Mouse (Mus musculus) cerebral cortex, adult 2 months (tissue): ENCODE measurements around the gene Stard13.

Experiments used
- WGBS: fragments of 180-500 bp; shearing (Covaris S2); methylation state at CpG from one replicate; pipeline ENCODE4 v1.1.7; 2018; 5-methylcytosine and 5-hydroxymethylcytosine counted together

The Stard13 gene

GRCm38 (mm10) chr5:151228367-151229005 is 5.2 kb downstream of the Stard13 start:
- WGBS = 69% methylated on average over 13 of the region's 13 CpGs

- WGBS = 76% methylated on average over 4 of the region's 4 CpGs
These were observed 9.8 kb downstream of the Stard13 start for GRCm38 (mm10) chr5:151223696-151224366.

GRCm38 (mm10) chr5:151222791-151223190 is 10.8 kb downstream of the Stard13 start:
- 90% methylated on average over 1 of the region's 1 CpGs for WGBS

DNA sequence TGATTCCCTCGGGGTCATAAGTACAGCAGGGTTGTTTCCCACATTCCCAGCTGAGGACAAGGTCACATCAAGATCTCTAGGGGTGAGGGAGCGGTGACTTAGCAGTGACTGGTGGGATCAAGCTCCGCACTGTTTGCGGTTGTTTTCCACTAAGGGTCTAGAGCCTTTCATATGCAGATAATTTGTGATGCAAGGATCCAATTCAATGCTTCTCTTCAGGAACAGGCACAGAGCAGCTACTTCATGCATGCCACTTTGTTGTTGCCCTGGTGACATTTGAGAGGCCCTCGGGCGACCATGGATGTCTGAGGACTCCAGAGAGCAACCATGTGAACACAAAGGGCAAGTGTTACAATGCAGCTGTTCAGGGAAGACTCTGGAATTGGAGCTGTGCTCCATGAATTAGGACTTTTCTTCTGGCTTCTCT is 14.9 kb downstream of the Stard13 start:
- 69% methylated on average over 6 of the region's 6 CpGs for WGBS

DNA sequence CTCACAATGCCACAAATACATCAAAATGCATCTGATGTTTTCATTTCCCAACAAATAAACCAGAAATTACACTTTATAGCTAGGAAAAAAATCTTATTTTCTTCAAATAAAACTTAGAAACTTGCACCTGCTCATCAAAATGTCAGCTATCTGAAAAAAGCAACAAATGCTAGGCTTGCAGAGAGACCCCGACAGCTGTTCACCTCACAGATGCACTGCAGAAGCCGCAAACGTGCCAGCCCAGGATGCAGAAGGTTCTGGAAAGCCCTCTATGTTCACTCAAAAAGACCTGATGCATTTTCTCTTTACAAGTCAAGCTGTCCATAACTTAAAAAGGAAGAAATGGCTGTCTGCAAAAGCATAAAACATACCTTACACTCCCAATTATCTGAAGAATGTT is 20.5 kb downstream of the Stard13 start:
- WGBS = 69% methylated on average over 3 of the region's 3 CpGs

- 87% methylated on average over 1 of the region's 1 CpGs for WGBS
These were observed 22.8 kb downstream of the Stard13 start for GRCm38 (mm10) chr5:151210869-151211268.

GRCm38 (mm10) chr5:151210060-151210459 is 23.6 kb downstream of the Stard13 start:
- whole genome bisulfite sequencing = 76% methylated on average over 2 of the region's 2 CpGs

DNA sequence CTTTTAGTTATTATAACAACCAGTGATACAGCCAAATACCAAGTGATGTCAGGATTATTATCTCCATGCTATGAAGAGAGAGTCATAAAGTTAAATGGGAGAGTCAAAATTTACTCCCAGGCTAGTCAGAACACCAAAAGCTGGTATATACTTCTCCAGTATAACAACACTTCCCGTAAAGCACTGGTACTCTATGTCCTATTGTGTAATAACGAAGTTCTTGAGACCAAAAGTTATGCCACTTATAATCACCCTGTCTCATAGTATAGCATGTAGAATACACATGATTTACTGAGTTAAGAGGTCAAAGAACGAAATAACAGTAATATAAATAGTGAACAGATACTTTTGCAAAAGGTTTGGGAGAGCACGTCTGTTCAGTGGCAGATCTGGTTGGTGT is 28.6 kb downstream of the Stard13 start:
- 95% methylated on average over 4 of the region's 4 CpGs for WGBS

DNA sequence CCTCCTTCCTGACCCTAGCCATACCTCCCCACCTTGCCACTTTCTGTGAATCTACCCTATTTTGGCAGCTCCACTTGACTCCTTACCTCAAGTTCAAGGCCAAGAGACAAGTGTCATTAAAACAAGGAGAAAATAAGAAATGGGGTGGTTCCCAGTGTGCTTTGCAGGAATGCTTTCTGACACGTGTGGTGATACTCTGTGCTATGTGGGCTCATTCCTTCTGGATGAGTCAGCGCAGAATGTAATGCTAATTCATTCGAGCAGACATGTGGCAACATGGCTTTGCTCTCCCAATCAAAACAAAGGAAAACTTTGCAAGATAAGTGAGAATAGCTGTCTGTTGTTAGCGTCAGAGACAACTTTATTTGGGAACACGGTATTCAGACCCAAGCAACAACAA is 30.7 kb downstream of the Stard13 start:
- WGBS = 46% methylated on average over 5 of the region's 5 CpGs

DNA sequence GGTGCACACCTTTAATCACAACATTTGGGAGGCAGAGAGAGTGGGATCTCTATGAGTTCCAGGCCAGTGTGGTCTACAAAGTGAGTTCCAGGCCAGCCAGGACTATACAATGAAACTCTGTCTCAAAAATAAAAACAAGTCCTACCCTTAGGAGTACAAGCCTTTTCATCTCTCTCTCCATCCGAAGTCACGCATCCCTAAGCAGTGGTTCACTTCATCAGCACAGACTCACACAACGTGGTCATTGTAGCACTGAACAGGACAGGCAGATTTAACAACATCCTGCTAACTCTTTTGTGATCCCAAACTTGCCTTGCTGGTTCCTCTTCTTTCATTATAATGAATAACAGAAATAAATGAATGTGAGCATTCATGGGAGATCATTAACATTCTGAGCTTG is 32.4 kb downstream of the Stard13 start:
- WGBS = 71% methylated on average over 3 of the region's 3 CpGs

GRCm38 (mm10) chr5:151199235-151199634 is 34.4 kb downstream of the Stard13 start:
- 84% methylated on average over 3 of the region's 3 CpGs for WGBS

- 78% methylated on average over 13 of the region's 13 CpGs for WGBS
These were observed 36.9 kb downstream of the Stard13 start for GRCm38 (mm10) chr5:151196603-151197272.

- WGBS = 61% methylated on average over 3 of the region's 3 CpGs
These were observed 39.6 kb downstream of the Stard13 start for GRCm38 (mm10) chr5:151193885-151194520.

GRCm38 (mm10) chr5:151192266-151192665 is 41.4 kb downstream of the Stard13 start:
- 81% methylated on average over 2 of the region's 2 CpGs for WGBS

DNA sequence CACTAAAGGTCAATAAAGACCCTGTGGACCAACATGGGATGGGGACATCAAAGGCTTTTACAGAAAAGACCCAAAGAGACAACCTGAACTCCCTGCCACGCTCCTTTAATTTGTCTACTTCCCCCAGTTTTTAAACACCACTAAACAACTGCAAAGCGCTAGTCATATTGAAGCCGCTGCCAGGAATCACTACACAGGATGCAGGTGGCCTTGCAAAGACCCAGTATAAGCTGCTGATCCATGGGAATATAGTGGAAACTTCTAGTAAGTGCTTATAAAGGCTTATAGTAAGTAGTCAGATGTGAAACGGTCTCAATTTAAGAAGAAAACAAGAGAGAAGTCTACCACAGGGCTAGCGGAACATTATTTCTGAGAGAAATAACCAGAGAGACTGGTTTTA is 42.9 kb downstream of the Stard13 start:
- WGBS = 74% methylated on average over 5 of the region's 5 CpGs

DNA sequence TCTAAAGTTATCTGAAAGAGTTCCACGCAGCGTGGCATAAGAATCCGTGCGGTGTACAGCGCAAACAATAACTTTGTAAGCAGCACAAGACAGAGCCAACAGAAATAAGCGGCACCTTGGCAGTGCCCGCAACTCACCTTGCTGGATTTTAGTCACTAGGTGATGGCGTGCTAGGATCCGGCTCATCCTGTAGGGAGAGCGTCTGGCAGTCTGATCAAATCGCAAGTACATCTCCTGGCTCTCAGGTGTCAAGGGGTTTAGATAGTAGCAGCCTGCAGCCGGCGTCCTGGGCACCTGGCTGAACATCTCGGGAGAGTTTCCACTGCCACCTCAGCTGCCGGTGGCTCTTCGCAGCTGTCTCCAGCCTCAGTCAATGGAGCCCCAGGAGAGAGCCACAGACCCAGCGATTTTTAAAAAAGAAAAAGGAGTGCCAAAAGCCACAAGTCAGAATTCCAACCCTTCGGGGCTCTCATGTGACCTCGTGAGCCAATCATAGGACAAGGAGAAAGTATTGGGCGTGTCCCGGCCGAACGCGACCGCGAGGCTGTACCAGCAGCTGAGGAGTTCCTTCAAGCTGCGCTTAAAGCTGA is 43.8 kb downstream of the Stard13 start:
- 2% methylated on average over 27 of the region's 27 CpGs for WGBS

GRCm38 (mm10) chr5:151189321-151189720 is 44.3 kb downstream of the Stard13 start:
- WGBS = 52% methylated on average over 3 of the region's 3 CpGs

DNA sequence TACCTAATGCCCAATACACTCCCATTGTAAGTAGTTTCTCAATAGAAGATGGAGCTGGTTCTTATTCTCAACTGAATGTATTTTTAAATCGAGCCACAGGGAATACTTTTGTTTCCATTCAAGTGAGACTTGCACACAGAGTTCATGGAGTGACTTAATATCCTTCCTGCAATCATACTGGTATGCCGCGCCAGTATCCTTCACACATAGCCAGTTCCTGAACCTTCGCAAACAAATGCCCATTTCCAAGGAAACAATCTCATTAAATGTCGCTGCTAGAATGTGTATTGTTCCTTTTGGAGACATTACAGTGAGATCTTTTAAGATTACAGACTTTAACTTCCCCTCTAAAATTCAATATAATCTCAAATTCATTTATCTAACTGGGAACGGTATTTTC is 45.0 kb downstream of the Stard13 start:
- WGBS = 65% methylated on average over 6 of the region's 6 CpGs

DNA sequence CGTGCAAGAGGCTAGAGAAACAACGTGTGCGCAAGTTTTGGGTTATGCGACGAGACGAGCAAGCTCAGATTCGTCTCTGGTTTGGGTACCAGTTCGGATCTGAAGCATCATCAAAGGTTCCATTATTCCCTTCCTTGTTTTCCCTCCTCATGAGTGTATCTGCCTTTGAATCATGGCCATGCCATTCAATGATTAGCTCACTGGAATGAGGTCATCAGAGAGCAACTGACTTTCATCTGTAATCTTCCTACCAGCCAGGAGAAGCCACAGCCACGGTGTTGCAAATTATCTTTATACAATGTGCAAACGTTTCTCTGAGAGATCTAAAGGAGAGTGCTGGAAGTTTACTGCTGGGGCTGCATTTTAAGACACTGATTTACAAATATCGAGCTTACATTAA is 46.3 kb downstream of the Stard13 start:
- WGBS = 72% methylated on average over 11 of the region's 11 CpGs

DNA sequence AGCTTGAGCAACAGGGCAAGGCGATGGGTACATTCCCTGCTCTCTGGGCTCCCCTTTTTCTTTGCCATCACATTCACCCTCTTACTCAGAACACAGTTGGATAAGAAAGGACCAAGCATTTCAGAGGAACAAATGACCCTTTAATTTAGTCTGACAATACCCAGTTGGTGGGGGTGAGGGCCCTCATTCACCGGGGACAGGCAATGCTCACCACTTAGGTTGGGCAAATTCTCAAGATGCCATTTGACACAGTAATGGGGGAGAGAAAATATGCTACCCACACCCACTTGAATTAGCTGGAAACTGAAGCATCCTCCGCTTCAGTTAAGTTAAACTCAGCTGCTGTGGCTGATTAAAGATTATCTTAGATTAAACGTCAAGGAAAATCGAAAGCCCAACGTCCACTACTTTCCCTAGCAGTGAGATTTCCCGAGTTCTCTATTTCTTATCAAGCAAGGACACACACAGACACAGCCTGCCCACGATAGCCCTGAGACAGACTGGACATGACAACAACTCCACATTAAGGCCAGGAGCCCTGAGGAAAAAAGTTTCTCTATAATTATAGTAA is 48.3 kb downstream of the Stard13 start:
- 84% methylated on average over 8 of the region's 8 CpGs for WGBS

DNA sequence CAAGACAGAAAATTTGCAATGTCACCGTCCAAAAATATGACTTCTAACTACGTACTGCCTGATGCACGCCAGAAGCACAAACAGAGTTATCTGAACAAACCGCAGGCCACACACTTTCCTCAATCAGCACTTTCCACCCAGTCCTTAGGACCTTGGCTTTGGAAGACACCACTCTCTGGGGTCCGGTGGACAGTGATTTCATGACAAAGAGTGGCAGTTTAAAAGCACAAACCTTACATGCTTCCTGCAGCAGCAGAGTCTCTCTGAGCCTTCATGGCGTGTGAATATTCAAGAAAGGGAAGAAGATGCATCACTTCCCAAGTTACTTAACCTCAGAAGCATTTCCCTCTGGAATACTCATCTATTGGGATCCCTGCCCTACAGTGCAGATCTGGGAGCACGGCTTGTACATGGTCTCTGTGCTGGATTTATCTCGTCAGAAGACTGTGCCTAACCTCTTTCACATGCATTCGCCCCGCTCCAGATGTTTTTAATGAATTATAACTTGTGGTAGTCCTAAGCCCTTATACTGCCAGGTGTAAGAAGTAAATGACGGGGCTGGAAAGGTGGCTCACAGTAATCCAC is 49.9 kb downstream of the Stard13 start:
- 87% methylated on average over 11 of the region's 11 CpGs for WGBS
